8 mouse cellular contexts compared by ENCODE assay signal in the genomic region with DNA sequence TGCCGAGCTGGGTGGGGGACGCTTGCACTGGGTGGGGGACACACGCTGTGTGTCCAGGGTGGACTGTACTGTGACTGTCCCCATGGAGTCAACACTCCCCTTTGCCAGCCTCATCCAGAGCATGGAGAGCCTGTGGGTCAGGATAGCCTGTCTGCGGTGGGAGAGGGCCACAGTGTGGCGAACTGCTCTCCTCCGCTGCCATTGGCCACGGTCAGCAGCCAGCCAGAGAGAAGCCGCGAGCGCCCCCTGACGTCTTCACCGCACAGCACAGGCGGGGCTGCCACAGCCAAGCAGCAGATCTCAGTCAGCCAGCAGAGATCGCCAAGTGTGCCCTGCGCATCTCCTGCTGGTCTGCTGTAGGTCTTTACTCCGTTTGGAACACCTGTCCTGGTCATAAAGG. TPM values are rescaled to one million over a fixed set of nuclear protein-coding genes. Genes with fewer than 3 reads are reported as not detected.
DNase-seq lines count a peak whose midpoint lies in the region; ATAC-seq and TF ChIP-seq lines count a peak whose summit lies in the region.

No protein-coding gene starts in this region.

- WGBS in hindbrain, embryonic 16.5 days: 6% methylated on average over 16 of the region's 16 CpGs

- no peaks in the 10 kb centered on the region for H3K9me3 ChIP-seq in hindbrain, embryonic 16.5 days (ENCODE audit: control insufficient read depth, low read length)

- H3K36me3 ChIP-seq in hindbrain, embryonic 16.5 days (ENCODE audit: control insufficient read depth, insufficient read depth, low read length): no peaks in the 10 kb centered on the region

- peaks cover 8% of the 10 kb centered on the region for H3K4me1 ChIP-seq in hindbrain, embryonic 16.5 days (ENCODE audit: control insufficient read depth, insufficient read depth, low read depth, low read length)

- ATAC-seq in common myeloid progenitor, adult 5-6 weeks (replicated peaks; ENCODE audit: low read depth, poor library complexity, severe bottlenecking): peak; percentile 96
- peak; percentile 88 for ATAC-seq in hindbrain, embryonic 16.5 days

- no peak overlapping the region for H3K9ac ChIP-seq in hindbrain, embryonic 16.5 days (ENCODE audit: low read depth, low read length)

- TF ChIP-seq CTCF in gastrocnemius, adult 2 months (IDR thresholded peaks at IDR 0.05): peak; percentile 96

- intact Hi-C loops in gastrocnemius, adult 2 months (cut with DNase I): loop anchor here (1.0 to 5.0 kb wide), 4 partner anchors 99 to 311 kb away; a partner anchor contains a TSS

- no peaks in the 10 kb centered on the region for H3K27me3 ChIP-seq in hindbrain, embryonic 16.5 days (replicated peaks; ENCODE audit: control insufficient read depth, insufficient read depth, low read length)

- DNase-seq in R1 (ENCODE audit: low read depth, low spot score): peak; percentile 79
- peak; percentile 91 for DNase-seq in gastrocnemius, adult 2 months
- peak; percentile 86 for DNase-seq in left cerebral cortex, adult 11 months (ENCODE audit: low spot score)
- DNase-seq in lung, postnatal 25 days (ENCODE audit: low spot score): peak; percentile 90
- DNase-seq in retina, postnatal 7 days (ENCODE audit: low read depth, low spot score): peak; percentile 51
- DNase-seq in thymus, postnatal 4 days: peak; percentile 94

- 0 out of 2 replicates have a peak overlapping the region, but pooled peaks have one; percentile 40 for H3K27ac ChIP-seq in gastrocnemius, adult 2 months
- peak overlapping the region; percentile 40; the same call in 1 of the 2 replicates for H3K27ac ChIP-seq in hindbrain, embryonic 16.5 days (ENCODE audit: low read depth, low read length)

- peak overlapping the region; percentile 30; the same call in 1 of the 2 replicates for H3K4me2 ChIP-seq in hindbrain, embryonic 16.5 days (ENCODE audit: low read length)

- H3K4me3 ChIP-seq in gastrocnemius, adult 2 months: peak overlapping the region; percentile 36
- no peak overlapping the region for H3K4me3 ChIP-seq in hindbrain, embryonic 16.5 days (ENCODE audit: low read length)

RNA-seq across cellular contexts. Expression of a gene that starts 42.6 kb away (rescaled TPM):
- not detected in 2 replicates for total RNA-seq in common myeloid progenitor, adult 5-6 weeks (2017)
- not detected for total RNA-seq in gastrocnemius, adult 2 months (2021)
- 0.16 TPM in 2 replicates for polyA plus RNA-seq in hindbrain, embryonic 16.5 days (2015; fragmentation: Nextera tagmentation; extraction: Ambion mirVana)
